Comparison of ENCODE assay signal across 19 mouse cellular contexts in the genomic region with DNA sequence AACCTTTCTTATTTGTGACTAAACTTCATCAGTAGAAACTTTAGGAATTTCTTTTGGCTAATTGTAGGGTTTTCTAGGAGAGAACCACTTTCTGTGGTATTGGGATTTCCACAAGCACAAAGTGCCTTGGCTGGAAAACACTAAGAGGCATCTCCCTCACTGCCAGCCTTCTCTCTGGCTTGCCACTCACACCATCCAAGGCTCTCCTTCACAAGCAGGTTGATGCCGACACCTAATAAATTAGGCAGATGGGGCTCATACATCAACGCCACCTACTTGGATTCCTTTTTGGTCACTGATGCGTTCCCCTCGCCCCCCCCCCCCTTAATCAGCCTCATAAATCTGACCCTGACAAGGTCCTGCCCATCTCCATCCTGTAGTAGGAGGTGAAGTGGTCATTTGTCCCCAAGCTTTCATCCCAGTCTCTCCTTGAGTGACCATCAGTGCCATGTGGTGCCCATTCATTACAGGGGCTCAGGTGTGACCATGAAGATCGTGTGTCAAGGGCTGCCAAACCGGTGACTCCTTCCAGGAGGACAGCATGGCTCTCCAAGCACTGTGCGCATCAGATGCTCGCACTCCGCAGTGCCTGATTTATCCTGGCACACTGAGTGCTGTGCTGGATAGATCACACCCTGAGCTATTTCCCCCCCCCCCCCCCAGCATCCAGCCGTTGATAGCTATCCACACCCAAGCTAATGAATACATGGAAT. TPM values are rescaled to one million over a fixed set of nuclear protein-coding genes. Genes with fewer than 3 reads are reported as not detected.
DNase-seq lines count a peak whose midpoint lies in the region; ATAC-seq and TF ChIP-seq lines count a peak whose summit lies in the region.
"Had no signal": no experiment of that assay in that cellular context is flagged by ENCODE, and none has a peak within 500 bp of the region (broad histone marks: within the 10 kb centered on the region; RNA-seq: fewer than 3 reads in every experiment).

No protein-coding gene starts in this region.

- no peaks in the 10 kb centered on the region for H3K36me3 ChIP-seq in kidney, embryonic 14.5 days (ENCODE audit: control insufficient read depth, insufficient read depth, low read length)
- H3K36me3 ChIP-seq in midbrain, postnatal 0 days (ENCODE audit: insufficient read depth, low read length) = no peaks in the 10 kb centered on the region
- no peaks in the 10 kb centered on the region for H3K36me3 ChIP-seq in midbrain, embryonic 10.5 days
- H3K36me3 ChIP-seq: liver, embryonic 12.5 days; neural tube, embryonic 13.5 days had no signal

- no peak overlapping the region for H3K4me2 ChIP-seq in kidney, embryonic 14.5 days (replicated peaks; ENCODE audit: low read depth, low read length)
- H3K4me2 ChIP-seq in midbrain, postnatal 0 days (ENCODE audit: low read depth, low read length, poor library complexity, severe bottlenecking) = no peak overlapping the region
- H3K4me2 ChIP-seq: liver, embryonic 12.5 days; lung, embryonic 14.5 days; neural tube, embryonic 13.5 days had no signal

- peaks cover 2% of the 10 kb centered on the region; the same call in 1 of the 2 replicates for H3K27me3 ChIP-seq in kidney, embryonic 14.5 days (ENCODE audit: control insufficient read depth, insufficient read depth, low read length)
- H3K27me3 ChIP-seq in midbrain, postnatal 0 days (ENCODE audit: insufficient read depth, low read length) = no peaks in the 10 kb centered on the region
- H3K27me3 ChIP-seq in midbrain, embryonic 10.5 days (ENCODE audit: low read depth, poor library complexity, severe bottlenecking) = peaks cover 3% of the 10 kb centered on the region; the same call in 1 of the 2 replicates
- H3K27me3 ChIP-seq: liver, embryonic 12.5 days; neural tube, embryonic 13.5 days had no signal

- no peak overlapping the region for H3K9ac ChIP-seq in kidney, embryonic 14.5 days (ENCODE audit: low read depth, low read length)
- H3K9ac ChIP-seq in midbrain, postnatal 0 days (replicated peaks; ENCODE audit: low read length, poor library complexity, severe bottlenecking) = no peak overlapping the region
- H3K9ac ChIP-seq: liver, embryonic 12.5 days; lung, embryonic 14.5 days; neural tube, embryonic 13.5 days had no signal

- peak; percentile 33 for DNase-seq in gastrocnemius, adult 18-20 months (ENCODE audit: low spot score)
- no peak for DNase-seq in gastrocnemius, postnatal 4 days (ENCODE audit: low spot score in 2 of 2)
- DNase-seq in kidney, adult 9 months = no peak
- DNase-seq in midbrain, postnatal 0 days (ENCODE audit: low spot score) = peak; percentile 64
- DNase-seq in midbrain, embryonic 10.5 days (ENCODE audit: low spot score) = no peak
- peak; percentile 10 for DNase-seq in skeletal muscle tissue, adult 2 months (ENCODE audit: low read depth, low spot score)
- no peak for DNase-seq in lung, postnatal 36 days
- DNase-seq: adrenal gland, postnatal 10 days; kidney, adult 8-10 months; lung, embryonic 14.5 days; right cerebral cortex, postnatal 25 days; thymus, postnatal 14 days had no signal

- 15% methylated on average over 10 of the region's 10 CpGs for WGBS in kidney, embryonic 14.5 days
- WGBS in midbrain, postnatal 0 days = 83% methylated on average over 10 of the region's 10 CpGs
- WGBS in midbrain, embryonic 10.5 days = 88% methylated on average over 10 of the region's 10 CpGs

- no peak overlapping the region for H3K4me3 ChIP-seq in kidney, embryonic 14.5 days (ENCODE audit: low read length)
- no peak overlapping the region for H3K4me3 ChIP-seq in midbrain, postnatal 0 days (ENCODE audit: low read depth, low read length)
- no peak overlapping the region for H3K4me3 ChIP-seq in midbrain, embryonic 10.5 days
- H3K4me3 ChIP-seq: liver, embryonic 12.5 days; neural tube, embryonic 13.5 days had no signal

- no peak for TF ChIP-seq CTCF in midbrain, postnatal 0 days (IDR thresholded peaks at IDR 0.05)

- no peaks in the 10 kb centered on the region for H3K9me3 ChIP-seq in kidney, embryonic 14.5 days (ENCODE audit: control insufficient read depth, low read length)
- no peaks in the 10 kb centered on the region for H3K9me3 ChIP-seq in midbrain, postnatal 0 days (ENCODE audit: low read length)
- no peaks in the 10 kb centered on the region for H3K9me3 ChIP-seq in midbrain, embryonic 10.5 days (replicated peaks)
- H3K9me3 ChIP-seq: liver, embryonic 12.5 days; neural tube, embryonic 13.5 days had no signal

- no peaks in the 10 kb centered on the region for H3K4me1 ChIP-seq in kidney, embryonic 14.5 days (ENCODE audit: control insufficient read depth, insufficient read depth, low read length)
- no peaks in the 10 kb centered on the region for H3K4me1 ChIP-seq in midbrain, postnatal 0 days (ENCODE audit: insufficient read depth, low read length)
- no peaks in the 10 kb centered on the region for H3K4me1 ChIP-seq in midbrain, embryonic 10.5 days
- H3K4me1 ChIP-seq: liver, embryonic 12.5 days; neural tube, embryonic 13.5 days had no signal

- peak; percentile 83 for ATAC-seq in kidney, embryonic 14.5 days (ENCODE audit: low FRiP score, low TSS enrichment)
- peak; percentile 52; the same call in 1 of the 2 replicates for ATAC-seq in midbrain, postnatal 0 days (ENCODE audit: low FRiP score)
- ATAC-seq: liver, embryonic 12.5 days had no signal

- no peak overlapping the region for H3K27ac ChIP-seq in kidney, embryonic 14.5 days (ENCODE audit: low read depth, low read length)
- no peak overlapping the region for H3K27ac ChIP-seq in midbrain, postnatal 0 days (ENCODE audit: low read depth, low read length)
- H3K27ac ChIP-seq in midbrain, embryonic 10.5 days (replicated peaks) = no peak overlapping the region
- H3K27ac ChIP-seq: liver, embryonic 12.5 days; macrophage; neural tube, embryonic 13.5 days; stomach, postnatal 0 days had no signal

RNA-seq across cellular contexts. Expression of gene Tmem178, which starts 8.5 kb away (rescaled TPM):
- total RNA-seq in gastrocnemius, adult 18-20 months (2021) = under 1 TPM; 0.30 to 0.47 TPM
- 1 to 10 TPM; 1.2 TPM for total RNA-seq in gastrocnemius, postnatal 4 days (2021)
- polyA plus RNA-seq in kidney, embryonic 14.5 days (2014; fragmentation: Nextera tagmentation; extraction: Ambion mirVana) = 10.8 and 11.7 TPM in 2 replicates
- total RNA-seq in midbrain, postnatal 0 days (2014; rRNA removed) = 21.9 and 26.5 TPM in 2 replicates
- polyA plus RNA-seq in midbrain, postnatal 0 days (2015; fragmentation: Nextera tagmentation; extraction: Ambion mirVana) = 18.9 and 20.1 TPM in 2 replicates
- 6.4 and 8.6 TPM in 2 replicates for polyA plus RNA-seq in midbrain, embryonic 10.5 days (2016; fragmentation: Nextera tagmentation; extraction: Ambion mirVana)
- total RNA-seq: hematopoietic stem cell, adult 5-6 weeks had no signal
- polyA plus RNA-seq: C2C12 had no signal

Comparison
In these comparisons a context has a peak if more than half of its experiments do, and no peak if none do; other contexts are left out.
1. DNase-seq: peak in gastrocnemius, adult 18-20 months (single experiment), midbrain, postnatal 0 days (single experiment) and skeletal muscle tissue, adult 2 months (single experiment); none in gastrocnemius, postnatal 4 days (0 of 2), kidney, adult 9 months (single experiment), midbrain, embryonic 10.5 days (single experiment) and lung, postnatal 36 days (single experiment).
2. RNA of gene Tmem178, which starts 8.5 kb away (total RNA-seq): 21.9 to 26.5 TPM in midbrain, postnatal 0 days; 1.2 TPM in gastrocnemius, postnatal 4 days and 0.30 to 0.47 TPM in gastrocnemius, adult 18-20 months; every median in the first group is over 10 times any median in the second.